Mouse (Mus musculus) spleen, adult 18-20 months (tissue): ENCODE data around the gene Bcl2.

Experiments
- DNase-seq, 2 experiments: peaks; one replicate each; pipeline ENCODE4 v3.0.0; 2022; ENCODE audit warnings: mixed read lengths in 2 of 2

The Bcl2 gene

DNA sequence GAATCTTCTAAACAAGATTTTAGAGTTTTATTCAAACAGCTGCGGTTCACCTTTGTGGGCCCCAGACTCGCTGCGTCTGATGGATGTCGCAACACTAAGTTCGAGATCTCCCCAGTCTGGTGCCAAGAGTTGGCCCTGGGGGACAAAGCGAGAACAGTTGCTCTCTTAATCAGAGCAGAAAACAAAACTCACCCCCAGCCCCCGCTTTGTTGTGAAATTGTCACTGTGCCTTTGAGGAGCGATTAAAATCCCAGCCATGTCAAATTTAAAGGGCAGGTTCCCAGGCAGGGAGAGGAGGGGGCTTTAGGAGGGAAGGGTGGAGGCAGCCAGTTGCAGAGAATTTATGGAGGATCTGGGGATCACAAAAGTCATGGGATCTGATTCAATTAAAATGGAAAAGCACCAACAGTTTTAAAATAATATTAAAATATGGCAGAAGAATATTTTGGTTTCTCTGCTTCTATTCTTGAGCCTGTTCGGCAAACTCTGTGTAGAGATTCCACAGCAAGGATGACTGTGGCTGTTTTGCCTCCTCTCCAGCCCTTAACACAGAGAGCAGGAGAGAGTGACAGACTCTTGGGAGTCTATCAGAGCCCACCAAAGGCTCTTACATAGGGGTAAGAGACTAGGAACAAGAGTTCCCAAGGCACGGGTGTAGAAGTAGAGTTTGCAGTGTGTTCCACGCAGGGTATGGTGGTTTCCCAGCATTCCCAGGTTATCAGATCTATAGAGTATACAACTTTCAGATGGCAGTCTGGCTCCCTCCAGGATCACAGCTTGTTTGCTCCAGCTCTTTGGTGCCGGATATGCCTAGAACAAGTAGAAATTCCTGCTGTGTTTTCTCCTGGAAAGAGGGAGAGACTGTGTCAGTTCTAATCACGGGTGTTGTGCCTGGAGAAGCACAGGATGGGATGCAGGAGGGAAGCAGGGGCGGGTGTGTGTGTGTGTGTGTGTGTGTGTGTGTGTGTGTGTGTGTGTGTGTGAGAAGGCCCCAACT lies 130.5 kb downstream of the Bcl2 start:
- no peak for DNase-seq

DNA sequence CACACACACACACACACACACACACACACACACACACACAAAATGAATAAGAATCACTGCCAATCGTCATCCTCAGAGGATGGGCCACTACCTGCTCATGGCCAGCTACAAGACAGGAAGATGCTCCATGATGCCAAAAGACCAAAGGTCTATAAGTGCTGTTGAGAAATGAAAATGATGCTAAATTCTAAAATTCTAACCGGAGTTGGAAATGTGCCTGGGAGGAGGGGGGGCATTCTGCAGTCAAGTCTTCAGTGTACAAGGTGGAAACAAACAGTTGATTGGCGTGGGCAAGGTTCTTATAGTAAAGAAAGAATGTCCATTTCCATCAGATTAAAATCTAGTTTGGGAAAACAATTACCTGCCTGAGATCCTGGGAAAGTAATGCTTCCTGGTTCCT lies 131.3 kb downstream of the Bcl2 start:
- no peak for DNase-seq

DNA sequence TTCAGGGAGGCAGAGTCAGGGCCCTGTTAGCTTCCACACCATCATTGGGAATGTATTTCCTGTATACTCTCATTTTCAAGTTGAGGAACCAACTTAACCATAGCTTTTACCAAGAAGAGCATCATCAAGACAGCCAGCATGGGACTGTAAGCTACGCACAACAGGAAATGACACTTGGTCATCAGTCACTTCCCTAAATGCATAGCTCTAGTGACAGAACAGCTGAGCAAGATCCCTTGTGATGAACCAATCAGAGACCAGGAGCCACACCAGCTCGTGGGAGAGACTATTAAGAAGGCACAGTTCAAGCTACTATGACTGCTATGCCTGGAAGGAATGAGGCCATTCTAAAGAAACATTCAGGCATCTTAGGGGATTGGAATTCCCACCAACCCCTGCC lies 132.3 kb downstream of the Bcl2 start:
- DNase-seq: no peak

DNA sequence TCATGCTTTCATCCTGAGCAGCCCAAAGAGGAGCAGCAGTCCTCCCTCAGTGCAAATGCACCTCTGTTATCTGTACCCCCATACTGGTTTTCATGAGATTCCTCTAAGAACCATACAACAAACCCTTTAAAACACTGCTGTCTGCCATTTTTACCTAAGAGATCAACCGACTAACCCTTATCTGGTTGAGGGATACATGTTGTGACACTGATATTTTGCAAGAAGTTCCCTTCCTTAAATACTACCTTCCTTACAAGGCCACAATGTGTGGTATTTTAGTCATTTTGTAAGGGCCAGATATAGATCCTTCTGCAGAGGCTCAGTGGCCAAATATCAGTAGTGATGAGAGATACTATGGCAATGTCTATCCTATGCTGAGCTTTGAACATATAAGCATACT lies 134.3 kb downstream of the Bcl2 start:
- DNase-seq: no peak

DNA sequence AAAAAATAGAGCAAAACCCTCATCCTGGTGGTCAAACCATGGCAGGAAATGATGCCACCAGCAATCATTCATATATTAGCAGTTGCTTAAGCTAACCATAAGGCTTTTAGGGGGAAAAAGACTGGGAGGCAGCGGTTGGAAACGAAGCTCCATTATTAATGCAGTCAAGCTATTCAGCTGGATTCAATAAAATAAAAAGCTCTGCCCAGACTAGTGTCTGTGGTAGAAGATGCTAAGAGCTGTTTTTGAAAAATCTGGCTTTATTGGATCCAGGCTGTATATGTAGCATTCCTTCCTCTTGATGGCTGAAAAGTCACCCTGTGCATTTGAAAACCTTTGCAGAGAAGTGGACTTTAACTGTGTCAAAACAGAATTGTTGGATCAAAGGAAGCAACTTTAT lies 141.6 kb downstream of the Bcl2 start:
- DNase-seq: no peak

DNA sequence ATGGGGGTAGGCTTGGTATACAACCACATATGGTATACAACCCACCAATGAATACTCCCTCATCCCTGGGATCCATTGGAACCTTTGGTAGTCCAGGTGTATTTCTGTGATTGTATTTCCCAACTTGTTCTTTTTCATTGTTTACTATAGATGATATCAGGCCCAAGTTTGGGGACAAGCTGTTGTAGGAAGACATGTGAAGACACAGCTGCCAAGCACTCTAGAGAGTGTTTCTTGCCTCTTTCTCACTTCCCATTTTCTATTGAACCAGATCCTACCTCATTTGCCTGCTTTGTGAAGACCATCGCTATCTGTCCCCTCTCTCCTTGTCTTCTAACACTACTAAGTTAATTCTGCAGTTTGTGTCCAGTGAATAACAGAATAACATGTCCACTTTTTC lies 143.2 kb downstream of the Bcl2 start:
- DNase-seq: no peak

DNA sequence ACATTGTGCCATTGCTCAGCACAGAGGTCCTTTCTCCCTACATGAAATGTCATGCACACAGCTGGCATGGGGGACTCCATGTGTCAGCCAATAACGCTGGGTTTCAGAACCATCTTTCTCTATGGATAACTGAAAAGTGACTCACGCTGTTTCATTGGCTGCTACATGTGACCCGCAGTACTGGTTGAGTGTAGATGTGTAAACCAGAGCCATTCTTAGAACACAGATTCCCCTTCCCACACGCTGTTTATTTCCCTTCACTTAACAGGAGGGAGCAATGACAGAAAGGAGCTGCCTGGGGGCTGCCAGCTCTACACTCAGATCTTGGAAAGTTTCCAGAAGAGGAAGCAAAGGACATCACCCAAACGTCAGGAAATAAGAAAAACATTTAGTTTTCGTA lies 143.7 kb downstream of the Bcl2 start:
- DNase-seq: no peak

DNA sequence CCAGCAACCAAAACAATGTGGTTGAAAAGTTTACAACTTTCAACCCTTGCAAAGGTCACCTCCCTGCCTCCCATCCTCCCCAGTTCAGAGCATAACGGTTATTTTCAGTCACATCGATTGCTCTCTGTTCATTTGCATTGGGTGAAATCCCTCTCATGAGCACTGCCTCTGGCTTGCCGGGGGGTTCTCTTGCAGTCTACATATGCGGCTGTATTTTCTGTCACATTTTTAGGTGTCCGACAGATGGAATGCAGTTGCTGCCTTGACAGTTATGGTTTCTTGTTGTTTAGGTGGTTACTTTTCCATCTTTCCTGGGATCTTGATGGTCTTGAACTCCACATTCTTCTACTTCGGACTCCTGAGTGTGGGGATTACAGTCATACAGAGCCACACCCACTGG lies 144.4 kb downstream of the Bcl2 start:
- DNase-seq: no peak

DNA sequence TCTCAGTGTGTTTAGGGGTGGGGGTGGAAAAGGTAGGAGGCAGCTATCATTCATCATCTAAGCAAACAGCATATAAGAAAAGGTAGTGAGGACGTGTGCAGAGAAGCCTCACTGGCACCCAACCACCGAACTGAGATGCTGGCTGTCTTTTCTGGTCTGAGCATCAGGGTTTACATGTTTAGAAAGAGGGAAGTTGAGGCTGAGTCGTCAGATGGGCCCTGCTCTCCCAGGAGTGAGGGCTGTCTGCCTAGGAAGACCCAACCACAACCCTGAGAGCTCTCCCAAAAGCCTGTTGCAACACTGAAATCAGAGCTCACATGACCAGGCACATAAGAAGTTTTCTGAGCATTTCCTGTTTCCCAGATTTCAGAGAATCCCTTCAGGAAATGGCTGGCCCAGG lies 145.2 kb downstream of the Bcl2 start:
- DNase-seq: no peak

DNA sequence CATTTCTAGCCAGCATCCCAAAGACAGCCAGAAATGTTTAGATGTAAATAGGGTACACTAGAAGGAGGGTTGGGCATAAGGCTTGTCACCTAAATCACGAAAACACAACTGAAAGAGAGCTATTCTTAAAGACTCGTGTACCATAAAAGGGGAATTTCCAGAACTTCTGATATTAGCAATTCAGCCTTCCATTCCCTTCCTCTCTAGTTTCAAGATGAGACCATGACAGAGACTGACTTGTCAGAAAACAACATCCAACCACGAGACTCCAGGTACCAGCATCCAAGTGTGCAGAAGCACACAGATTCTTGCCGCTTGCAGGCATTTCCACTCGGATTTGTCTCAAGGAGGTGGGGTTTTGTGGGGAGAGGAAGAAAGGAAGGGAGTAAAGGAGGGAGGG lies 146.6 kb downstream of the Bcl2 start:
- DNase-seq: no peak

DNA sequence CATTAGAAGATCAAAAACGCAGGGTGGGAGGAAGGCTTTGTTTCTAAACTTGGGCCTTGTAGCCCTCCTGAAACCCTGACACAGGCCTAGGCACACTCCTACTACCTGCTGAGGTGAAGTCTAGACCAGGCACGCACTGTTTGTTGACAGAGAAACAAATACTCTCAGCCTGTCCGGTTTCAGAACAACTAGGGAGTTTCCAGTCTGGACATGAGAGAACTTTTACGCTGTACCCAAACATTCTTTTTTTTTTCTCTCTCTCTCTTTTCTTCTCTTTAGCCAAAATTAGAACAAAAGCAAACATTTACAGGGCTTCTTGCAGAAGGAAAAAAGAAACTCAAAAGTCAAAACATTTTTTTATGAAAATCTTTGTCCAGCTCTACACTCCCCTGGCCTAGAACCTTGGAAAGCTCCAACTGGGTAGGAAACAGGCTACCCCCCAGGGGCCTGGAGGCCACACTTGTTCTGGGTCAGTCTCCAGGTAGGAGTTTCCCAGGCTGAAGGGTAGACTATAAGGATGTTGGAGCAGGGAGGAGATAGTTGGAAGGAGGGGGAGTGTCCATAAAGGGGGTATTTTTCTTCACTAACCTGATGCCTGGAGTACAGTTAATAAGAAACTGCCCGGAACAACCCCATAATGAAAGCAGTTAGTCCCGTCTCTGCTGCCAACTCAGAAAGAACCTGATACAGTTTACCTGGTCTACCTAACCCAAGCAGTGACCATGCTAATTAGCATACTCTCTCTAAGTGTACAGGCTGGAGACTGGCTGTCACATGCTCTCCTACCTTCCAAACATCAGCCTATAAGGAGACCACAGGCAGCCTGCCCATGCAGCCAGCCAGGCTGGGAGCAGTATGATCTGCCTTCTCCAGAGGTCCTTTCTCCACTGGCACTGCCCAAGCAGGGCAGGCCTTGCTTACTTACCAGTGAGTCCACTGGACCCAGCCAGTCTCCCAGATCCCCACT lies 147.7 kb downstream of the Bcl2 start:
- no peak for DNase-seq

DNA sequence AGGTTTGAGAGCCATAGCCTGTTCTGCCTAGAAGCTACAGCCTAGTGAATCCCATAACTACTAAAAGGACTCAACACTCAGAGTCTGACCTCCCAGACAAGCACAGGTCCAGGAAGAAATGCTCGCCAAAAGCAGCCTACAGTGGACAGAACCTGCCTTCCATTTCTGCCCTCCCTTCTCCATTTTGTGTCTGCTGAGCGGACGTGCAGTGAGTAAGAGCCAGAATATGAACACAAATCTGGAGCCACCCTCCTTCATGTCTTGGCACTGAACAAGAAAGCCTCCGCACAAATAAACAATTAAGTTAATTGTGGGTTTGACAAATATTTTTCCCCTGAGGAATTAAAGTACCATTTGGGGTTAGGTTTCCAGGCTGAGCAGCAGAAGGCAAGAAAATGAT lies 148.8 kb downstream of the Bcl2 start:
- DNase-seq: no peak

DNA sequence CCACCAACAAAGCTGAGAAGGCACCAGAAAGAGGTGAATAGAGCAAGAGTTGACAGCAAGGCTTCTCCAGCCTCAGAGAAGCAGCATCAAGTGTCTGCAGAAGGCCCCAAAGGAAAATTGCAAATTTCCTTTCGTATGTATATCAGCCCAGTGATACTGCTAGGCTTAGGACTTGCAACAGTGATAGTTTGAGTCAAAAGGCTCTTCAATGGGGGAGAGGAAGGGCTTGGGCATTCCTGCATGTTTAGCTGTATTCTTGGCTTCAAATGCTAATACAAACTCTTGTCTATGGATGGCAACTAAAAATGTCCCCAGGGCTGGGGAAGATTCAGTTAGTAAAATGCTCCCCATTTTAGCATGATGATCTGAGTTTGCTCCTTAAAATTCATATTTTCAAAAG lies 149.6 kb downstream of the Bcl2 start:
- no peak for DNase-seq

DNA sequence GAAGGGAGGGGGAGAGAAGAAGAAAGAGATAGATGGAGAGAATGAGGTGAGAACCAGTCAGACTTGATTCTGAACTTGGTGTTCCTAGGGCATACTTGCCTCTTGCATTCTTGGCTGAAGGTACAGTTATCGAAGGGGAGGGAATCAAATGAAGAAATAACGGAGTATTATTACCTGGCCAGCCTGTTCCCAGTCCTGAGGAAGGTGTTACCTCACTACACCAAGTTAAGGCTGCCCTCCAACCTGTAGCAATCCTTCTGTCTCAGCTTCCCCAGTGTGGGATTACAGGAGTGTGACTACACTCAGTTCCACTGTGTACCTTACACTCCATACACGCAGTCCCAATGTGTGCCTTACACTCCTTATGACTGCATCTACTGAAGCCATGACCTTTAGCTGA lies 151.3 kb downstream of the Bcl2 start:
- peak in 1 of 2 experiments; percentile 3 for DNase-seq

DNA sequence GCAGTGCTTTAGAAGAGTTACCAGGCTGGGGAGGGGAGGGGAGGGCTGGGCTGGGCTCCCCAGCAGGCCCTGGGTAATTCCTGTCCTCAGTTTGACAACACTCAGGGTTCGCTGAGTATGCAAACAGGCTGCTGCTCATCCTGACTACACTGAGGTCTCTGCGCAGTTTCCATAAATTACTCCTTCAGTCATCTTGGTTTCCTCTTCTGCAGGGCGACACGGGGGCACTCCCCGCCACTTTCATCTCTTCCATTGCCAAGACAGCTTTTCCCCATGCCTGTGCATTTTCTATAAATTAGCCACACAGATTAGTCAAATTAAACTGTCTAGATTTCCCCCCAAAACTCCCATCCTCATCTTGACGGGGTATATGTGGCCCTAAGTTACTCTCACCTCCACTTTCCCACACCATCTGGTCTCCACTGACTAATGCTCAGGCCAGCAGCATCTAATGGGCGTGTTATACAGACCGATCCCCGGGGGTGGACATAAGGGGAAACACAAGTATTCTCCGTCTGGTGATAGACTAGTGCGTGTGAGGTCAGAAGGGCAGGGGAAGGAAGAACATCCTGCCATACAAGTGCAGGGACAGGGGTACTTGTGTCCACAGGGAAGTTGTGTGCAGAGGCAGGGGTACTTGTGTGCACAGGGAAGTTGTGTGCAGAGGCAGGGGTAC lies 152.9 kb downstream of the Bcl2 start:
- peak in 1 of 2 experiments; percentile 15 for DNase-seq

DNA sequence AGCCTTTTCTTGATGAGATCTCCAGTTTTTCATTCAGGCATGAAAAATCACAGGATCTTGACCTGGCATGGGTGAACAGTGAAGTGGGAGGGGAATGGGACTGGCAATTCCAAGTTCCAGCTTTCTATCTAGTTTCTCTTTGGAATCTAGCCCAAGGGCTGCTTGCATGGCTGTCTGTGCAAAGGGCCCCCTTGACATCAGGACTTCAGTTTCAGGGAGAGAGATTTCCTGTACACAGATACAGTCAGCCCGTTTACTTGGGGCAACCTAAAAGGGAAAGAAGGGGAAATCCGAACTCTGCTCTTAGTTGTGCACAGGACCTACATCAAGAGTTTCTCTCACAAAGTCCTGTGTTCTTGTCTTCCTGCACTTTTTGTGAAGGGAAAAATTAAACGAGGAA lies 154.0 kb downstream of the Bcl2 start:
- no peak for DNase-seq

DNA sequence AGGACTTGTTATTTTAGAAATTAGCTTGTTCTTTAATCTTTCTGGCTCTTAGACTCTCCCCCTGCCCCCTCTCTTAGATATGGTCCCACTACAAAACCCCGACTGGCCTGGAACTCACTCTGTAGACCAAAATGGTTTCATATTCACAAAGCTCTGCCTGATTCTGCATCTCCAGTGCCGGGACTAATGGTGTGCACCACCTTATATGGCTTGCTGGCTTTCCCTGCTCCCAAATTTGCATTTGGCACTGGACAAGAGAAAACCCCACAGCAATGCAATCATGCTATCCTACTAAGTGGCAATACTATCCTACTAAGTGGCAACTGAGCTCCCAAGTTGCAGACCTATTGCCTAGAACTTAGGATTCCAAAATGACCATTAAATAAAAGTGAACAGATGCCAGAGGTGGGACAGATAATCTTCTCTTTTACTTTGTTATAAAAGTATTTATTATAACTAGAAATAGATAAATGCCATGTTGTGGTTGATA lies 154.9 kb downstream of the Bcl2 start:
- no peak for DNase-seq

DNA sequence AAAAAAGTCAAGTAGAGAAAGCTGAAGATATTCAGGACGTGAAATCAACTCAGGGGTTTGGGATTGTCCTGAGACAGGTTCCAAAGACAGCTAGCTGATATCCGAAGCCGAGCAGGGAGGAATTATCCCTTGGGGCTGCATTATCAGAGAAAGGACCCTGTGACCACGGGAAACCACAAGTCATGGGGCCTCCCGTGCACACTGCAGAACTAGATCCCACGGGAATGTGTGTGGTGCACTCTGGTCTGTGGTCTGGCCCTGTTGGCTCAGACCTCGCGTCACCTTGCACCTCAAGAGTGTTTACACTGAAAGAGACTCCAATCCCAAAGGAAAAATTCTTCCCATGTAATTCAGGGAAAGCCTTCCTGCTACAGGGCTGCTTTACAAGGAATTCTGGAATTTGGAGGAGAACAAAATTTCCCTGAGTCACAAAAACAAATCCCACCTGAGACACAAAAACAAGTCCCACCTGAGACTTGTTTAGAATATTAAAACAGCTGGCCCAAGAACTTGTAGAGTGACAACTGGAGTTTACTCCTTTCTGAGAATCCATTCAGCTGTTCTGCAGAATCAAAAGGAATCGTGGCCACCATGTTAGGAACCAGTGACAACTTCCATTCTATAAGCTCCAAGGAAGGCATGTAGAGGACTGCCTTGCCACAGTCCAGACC lies 158.4 kb downstream of the Bcl2 start:
- DNase-seq: no peak

DNA sequence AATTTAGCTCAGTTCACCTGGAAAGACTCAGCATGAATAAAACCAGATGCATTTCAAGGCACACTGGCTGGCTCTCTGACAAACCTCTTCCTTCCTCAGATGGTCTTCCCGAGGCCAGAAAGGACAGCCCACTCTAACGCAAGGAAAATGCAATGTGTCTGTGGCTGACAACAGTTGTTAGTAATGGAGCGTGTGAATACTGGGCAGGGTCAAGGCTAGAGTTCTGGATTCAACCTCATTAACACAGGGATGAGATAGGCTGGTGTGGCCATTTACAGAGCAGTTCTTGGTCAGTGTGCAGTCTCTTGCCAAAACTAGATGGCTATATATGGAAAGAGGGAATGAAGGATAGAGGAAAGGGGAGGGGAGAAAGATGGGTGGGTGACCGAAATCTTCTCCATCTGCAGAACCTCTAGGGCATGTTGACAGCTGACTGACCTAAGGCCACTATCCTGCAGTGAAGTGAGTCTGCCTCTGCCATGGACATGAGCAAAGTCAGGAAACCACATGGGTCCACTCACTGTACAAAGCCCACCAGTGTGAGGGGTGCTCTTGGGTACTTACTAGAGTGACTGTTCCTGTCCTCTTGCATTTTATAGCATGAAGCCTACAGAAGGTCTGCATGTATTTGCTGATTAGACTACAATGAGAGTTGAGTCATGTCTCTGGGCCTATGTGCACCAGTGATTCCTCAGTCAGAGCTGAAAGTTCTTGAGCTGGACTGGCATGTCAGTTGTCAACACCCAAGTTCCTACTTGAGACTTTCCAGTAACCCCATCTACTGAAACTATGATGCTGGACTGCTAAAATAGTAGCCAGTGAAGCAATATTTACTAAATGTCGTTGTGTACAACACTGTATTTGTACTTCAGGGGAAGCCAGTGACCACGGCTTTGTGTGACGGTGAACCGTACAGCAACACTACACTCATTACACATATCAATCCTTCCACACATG lies 159.9 kb downstream of the Bcl2 start:
- DNase-seq: no peak

DNA sequence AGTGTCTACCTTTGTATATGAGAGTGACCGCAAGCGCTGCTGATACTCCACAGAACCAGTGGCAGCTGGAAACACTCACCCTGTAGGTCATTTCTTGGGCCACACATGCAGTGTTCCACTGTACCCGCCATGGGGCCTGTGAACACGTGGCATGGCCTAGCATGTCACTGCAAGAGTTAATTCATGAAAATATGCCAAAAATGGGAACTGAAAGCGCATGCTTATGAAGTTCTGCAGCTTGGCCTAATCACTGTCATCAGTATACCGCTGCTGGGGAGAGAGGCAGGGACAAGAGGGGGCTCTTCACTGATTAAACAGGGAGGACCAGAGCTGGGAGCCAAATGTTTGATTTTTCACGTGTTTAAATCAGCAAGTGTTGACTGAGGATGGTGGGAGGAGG lies 161.2 kb downstream of the Bcl2 start:
- DNase-seq: no peak

DNA sequence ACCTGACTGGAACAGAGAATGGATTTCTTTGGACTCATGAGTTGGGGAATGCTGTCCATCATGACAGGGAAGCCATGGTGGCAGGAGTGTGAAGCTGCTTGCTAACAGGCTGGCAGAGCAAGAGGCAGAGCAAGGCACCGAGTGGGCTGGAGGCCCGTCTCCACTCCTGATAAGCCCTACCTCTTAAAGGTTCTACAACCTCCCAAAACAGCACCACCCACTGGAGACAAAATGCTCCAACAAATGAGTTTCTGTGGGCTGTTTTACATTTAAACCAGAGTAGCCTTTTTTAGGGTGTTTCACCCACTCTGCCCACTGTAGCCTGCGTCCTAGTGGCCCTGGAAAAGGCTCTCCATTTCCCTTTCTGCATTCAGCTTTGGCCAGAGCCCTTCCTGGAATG lies 163.5 kb downstream of the Bcl2 start:
- no peak for DNase-seq
